Mouse (Mus musculus): ENCODE measurements at regions not wholly inside any gene's neighbourhood (a gene's known extent, or its start where the extent isn't known, plus 50 kb on each side); places are given as distances from the start of the nearest gene placed in this dataset.

- no peak for DNase-seq (ENCODE audit: low spot score)
- no peak overlapping the region for H3K4me2 ChIP-seq (ENCODE audit: low read depth, severe bottlenecking)
- H3K36me3 ChIP-seq (ENCODE audit: control insufficient read depth, insufficient read depth, low read length): no peaks in the 10 kb centered on the region
- H3K9me3 ChIP-seq (ENCODE audit: control insufficient read depth, low read length): 0 out of 2 replicates have a peak, but pooled peaks cover 2% of the 10 kb centered on the region
- no peaks in the 10 kb centered on the region for H3K27me3 ChIP-seq (ENCODE audit: control insufficient read depth, insufficient read depth, low read length)
- H3K9ac ChIP-seq (ENCODE audit: low read length): no peak overlapping the region
- WGBS: 83% methylated on average over 7 of the region's 7 CpGs
- no peak overlapping the region for H3K27ac ChIP-seq (replicated peaks; ENCODE audit: low read depth, low read length)
- H3K4me3 ChIP-seq (ENCODE audit: low read depth, low read length): no peak overlapping the region
- ATAC-seq (ENCODE audit: insufficient number of reproducible peaks, low FRiP score, low TSS enrichment, low read depth): no peak
- H3K4me1 ChIP-seq (ENCODE audit: control insufficient read depth, insufficient read depth, low read length): no peaks in the 10 kb centered on the region
Measured at GRCm38 (mm10) chr3:54630254-54630653, 62.4 kb upstream of the Supt20 start.

- no peak overlapping the region for H3K27ac ChIP-seq (replicated peaks; ENCODE audit: low read depth, low read length)
- H3K9me3 ChIP-seq (ENCODE audit: control insufficient read depth, low read length): 0 out of 2 replicates have a peak, but pooled peaks cover 2% of the 10 kb centered on the region
- H3K4me3 ChIP-seq (ENCODE audit: low read depth, low read length): no peak overlapping the region
- H3K9ac ChIP-seq (ENCODE audit: low read length): no peak overlapping the region
- no peaks in the 10 kb centered on the region for H3K27me3 ChIP-seq (ENCODE audit: control insufficient read depth, insufficient read depth, low read length)
- 97% methylated on average over 13 of the region's 13 CpGs for WGBS
- no peaks in the 10 kb centered on the region for H3K36me3 ChIP-seq (ENCODE audit: control insufficient read depth, insufficient read depth, low read length)
- no peak overlapping the region for H3K4me2 ChIP-seq (ENCODE audit: low read depth, severe bottlenecking)
- DNase-seq (ENCODE audit: low spot score) (no peak), ATAC-seq (ENCODE audit: insufficient number of reproducible peaks, low FRiP score, low TSS enrichment, low read depth) (no peak)
- no peaks in the 10 kb centered on the region for H3K4me1 ChIP-seq (ENCODE audit: control insufficient read depth, insufficient read depth, low read length)
Measured at GRCm38 (mm10) chr3:54632731-54633130, 59.9 kb upstream of the Supt20 start.

GRCm38 (mm10) chr3:54633446-54633845 lies 59.2 kb upstream of the Supt20 start:
- 93% methylated on average over 23 of the region's 23 CpGs for WGBS
- Histone ChIP-seq H3K9ac (ENCODE audit: low read length) (no peak overlapping the region), H3K9me3 (ENCODE audit: control insufficient read depth, low read length) (0 out of 2 replicates have a peak, but pooled peaks cover 2% of the 10 kb centered on the region), H3K36me3 (ENCODE audit: control insufficient read depth, insufficient read depth, low read length) (no peaks in the 10 kb centered on the region), H3K27me3 (ENCODE audit: control insufficient read depth, insufficient read depth, low read length) (no peaks in the 10 kb centered on the region), H3K4me2 (ENCODE audit: low read depth, severe bottlenecking) (no peak overlapping the region), H3K4me1 (ENCODE audit: control insufficient read depth, insufficient read depth, low read length) (no peaks in the 10 kb centered on the region), H3K27ac (replicated peaks; ENCODE audit: low read depth, low read length) (no peak overlapping the region), H3K4me3 (ENCODE audit: low read depth, low read length) (no peak overlapping the region)
- DNase-seq (ENCODE audit: low spot score) (no peak), ATAC-seq (ENCODE audit: insufficient number of reproducible peaks, low FRiP score, low TSS enrichment, low read depth) (no peak)

GRCm38 (mm10) chr3:54634456-54634855 lies 58.2 kb upstream of the Supt20 start:
- H3K4me2 ChIP-seq (ENCODE audit: low read depth, severe bottlenecking): no peak overlapping the region
- no peaks in the 10 kb centered on the region for H3K27me3 ChIP-seq (ENCODE audit: control insufficient read depth, insufficient read depth, low read length)
- no peaks in the 10 kb centered on the region for H3K36me3 ChIP-seq (ENCODE audit: control insufficient read depth, insufficient read depth, low read length)
- DNase-seq (ENCODE audit: low spot score) (no peak), ATAC-seq (ENCODE audit: insufficient number of reproducible peaks, low FRiP score, low TSS enrichment, low read depth) (no peak)
- 0 out of 2 replicates have a peak, but pooled peaks cover 2% of the 10 kb centered on the region for H3K9me3 ChIP-seq (ENCODE audit: control insufficient read depth, low read length)
- H3K4me1 ChIP-seq (ENCODE audit: control insufficient read depth, insufficient read depth, low read length): no peaks in the 10 kb centered on the region
- WGBS: 92% methylated on average over 10 of the region's 10 CpGs
- H3K9ac ChIP-seq (ENCODE audit: low read length): no peak overlapping the region
- H3K27ac ChIP-seq (replicated peaks; ENCODE audit: low read depth, low read length): no peak overlapping the region
- no peak overlapping the region for H3K4me3 ChIP-seq (ENCODE audit: low read depth, low read length)

Data from limb, embryonic 11.5 days (tissue).